Mouse (Mus musculus): ENCODE results near the gene Alpk3. TPM values are rescaled to one million over a fixed set of nuclear protein-coding genes. Genes with fewer than 3 reads are reported as not detected.

Gene Alpk3
- polyA plus RNA-seq, 1 experiment = 0.30 TPM

- H3K4me1 ChIP-seq (ENCODE audit: control insufficient read depth, insufficient read depth, low read length) = no peaks in the 10 kb centered on the region
- TF ChIP-seq POLR2A (IDR thresholded peaks at IDR 0.05; ENCODE audit: control insufficient read depth, low read depth, low read length) = no peak
- no peak for TF ChIP-seq CTCF (IDR thresholded peaks at IDR 0.05; ENCODE audit: control insufficient read depth, insufficient read depth, insufficient replicate concordance, low read depth, low read length)
- no peak overlapping the region for H3K27ac ChIP-seq (ENCODE audit: control insufficient read depth, insufficient read depth, low read depth, low read length)
- no peak overlapping the region for H3K4me3 ChIP-seq (ENCODE audit: control insufficient read depth, low read depth, low read length)
- H3K36me3 ChIP-seq (ENCODE audit: control insufficient read depth, insufficient read depth, low read length) = peaks cover 5% of the 10 kb centered on the region
- H3K27me3 ChIP-seq (ENCODE audit: control insufficient read depth, insufficient read depth, low read length) = no peaks in the 10 kb centered on the region
Measured at GRCm38 (mm10) chr7:81039711-81040110, 17.7 kb upstream of the Alpk3 start.

GRCm38 (mm10) chr7:81043023-81043620, 14.3 kb upstream of the Alpk3 start:
- peaks cover 3% of the 10 kb centered on the region for H3K36me3 ChIP-seq (ENCODE audit: control insufficient read depth, insufficient read depth, low read length)
- no peaks in the 10 kb centered on the region for H3K27me3 ChIP-seq (ENCODE audit: control insufficient read depth, insufficient read depth, low read length)
- H3K27ac ChIP-seq (ENCODE audit: control insufficient read depth, insufficient read depth, low read depth, low read length) = no peak overlapping the region
- TF ChIP-seq CTCF (IDR thresholded peaks at IDR 0.05; ENCODE audit: control insufficient read depth, insufficient read depth, insufficient replicate concordance, low read depth, low read length) (no peak), POLR2A (IDR thresholded peaks at IDR 0.05; ENCODE audit: control insufficient read depth, low read depth, low read length) (no peak)
- no peaks in the 10 kb centered on the region for H3K4me1 ChIP-seq (ENCODE audit: control insufficient read depth, insufficient read depth, low read length)
- no peak overlapping the region for H3K4me3 ChIP-seq (ENCODE audit: control insufficient read depth, low read depth, low read length)

GRCm38 (mm10) chr7:81047847-81048246, 9.6 kb upstream of the Alpk3 start:
- TF ChIP-seq POLR2A (IDR thresholded peaks at IDR 0.05; ENCODE audit: control insufficient read depth, low read depth, low read length) (no peak), CTCF (IDR thresholded peaks at IDR 0.05; ENCODE audit: control insufficient read depth, insufficient read depth, insufficient replicate concordance, low read depth, low read length) (no peak)
- no peaks in the 10 kb centered on the region for H3K36me3 ChIP-seq (ENCODE audit: control insufficient read depth, insufficient read depth, low read length)
- H3K4me3 ChIP-seq (ENCODE audit: control insufficient read depth, low read depth, low read length) = no peak overlapping the region
- H3K27ac ChIP-seq (ENCODE audit: control insufficient read depth, insufficient read depth, low read depth, low read length) = no peak overlapping the region
- no peaks in the 10 kb centered on the region for H3K27me3 ChIP-seq (ENCODE audit: control insufficient read depth, insufficient read depth, low read length)
- H3K4me1 ChIP-seq (ENCODE audit: control insufficient read depth, insufficient read depth, low read length) = no peaks in the 10 kb centered on the region

GRCm38 (mm10) chr7:81048513-81048912, 8.9 kb upstream of the Alpk3 start:
- no peak overlapping the region for H3K4me3 ChIP-seq (ENCODE audit: control insufficient read depth, low read depth, low read length)
- no peak overlapping the region for H3K27ac ChIP-seq (ENCODE audit: control insufficient read depth, insufficient read depth, low read depth, low read length)
- no peak for TF ChIP-seq POLR2A (IDR thresholded peaks at IDR 0.05; ENCODE audit: control insufficient read depth, low read depth, low read length)
- no peak for TF ChIP-seq CTCF (IDR thresholded peaks at IDR 0.05; ENCODE audit: control insufficient read depth, insufficient read depth, insufficient replicate concordance, low read depth, low read length)
- H3K4me1 ChIP-seq (ENCODE audit: control insufficient read depth, insufficient read depth, low read length) = no peaks in the 10 kb centered on the region
- no peaks in the 10 kb centered on the region for H3K36me3 ChIP-seq (ENCODE audit: control insufficient read depth, insufficient read depth, low read length)
- no peaks in the 10 kb centered on the region for H3K27me3 ChIP-seq (ENCODE audit: control insufficient read depth, insufficient read depth, low read length)

GRCm38 (mm10) chr7:81049966-81050365, 7.4 kb upstream of the Alpk3 start:
- TF ChIP-seq POLR2A (IDR thresholded peaks at IDR 0.05; ENCODE audit: control insufficient read depth, low read depth, low read length) (no peak), CTCF (IDR thresholded peaks at IDR 0.05; ENCODE audit: control insufficient read depth, insufficient read depth, insufficient replicate concordance, low read depth, low read length) (no peak)
- Histone ChIP-seq H3K4me1 (ENCODE audit: control insufficient read depth, insufficient read depth, low read length) (no peaks in the 10 kb centered on the region), H3K27me3 (ENCODE audit: control insufficient read depth, insufficient read depth, low read length) (no peaks in the 10 kb centered on the region), H3K36me3 (ENCODE audit: control insufficient read depth, insufficient read depth, low read length) (no peaks in the 10 kb centered on the region), H3K4me3 (ENCODE audit: control insufficient read depth, low read depth, low read length) (no peak overlapping the region), H3K27ac (ENCODE audit: control insufficient read depth, insufficient read depth, low read depth, low read length) (no peak overlapping the region)

- H3K27ac ChIP-seq (ENCODE audit: control insufficient read depth, insufficient read depth, low read depth, low read length) = no peak overlapping the region
- H3K27me3 ChIP-seq (ENCODE audit: control insufficient read depth, insufficient read depth, low read length) = no peaks in the 10 kb centered on the region
- no peaks in the 10 kb centered on the region for H3K36me3 ChIP-seq (ENCODE audit: control insufficient read depth, insufficient read depth, low read length)
- H3K4me3 ChIP-seq (ENCODE audit: control insufficient read depth, low read depth, low read length) = no peak overlapping the region
- H3K4me1 ChIP-seq (ENCODE audit: control insufficient read depth, insufficient read depth, low read length) = peaks cover 4% of the 10 kb centered on the region; the same call in 1 of the 2 replicates
- TF ChIP-seq POLR2A (IDR thresholded peaks at IDR 0.05; ENCODE audit: control insufficient read depth, low read depth, low read length) = no peak
- TF ChIP-seq CTCF (IDR thresholded peaks at IDR 0.05; ENCODE audit: control insufficient read depth, insufficient read depth, insufficient replicate concordance, low read depth, low read length) = no peak
Measured at GRCm38 (mm10) chr7:81055709-81056370, 1.6 kb upstream of the Alpk3 start.

- H3K4me3 ChIP-seq (ENCODE audit: control insufficient read depth, low read depth, low read length) = no peak overlapping the region
- no peak overlapping the region for H3K27ac ChIP-seq (ENCODE audit: control insufficient read depth, insufficient read depth, low read depth, low read length)
- no peaks in the 10 kb centered on the region for H3K27me3 ChIP-seq (ENCODE audit: control insufficient read depth, insufficient read depth, low read length)
- TF ChIP-seq POLR2A (IDR thresholded peaks at IDR 0.05; ENCODE audit: control insufficient read depth, low read depth, low read length) (no peak), CTCF (IDR thresholded peaks at IDR 0.05; ENCODE audit: control insufficient read depth, insufficient read depth, insufficient replicate concordance, low read depth, low read length) (no peak)
- no peaks in the 10 kb centered on the region for H3K36me3 ChIP-seq (ENCODE audit: control insufficient read depth, insufficient read depth, low read length)
- peaks cover 4% of the 10 kb centered on the region; the same call in 1 of the 2 replicates for H3K4me1 ChIP-seq (ENCODE audit: control insufficient read depth, insufficient read depth, low read length)
Measured at GRCm38 (mm10) chr7:81057901-81058711, 706 bp downstream of the Alpk3 start.
